Mouse (Mus musculus): ENCODE measurements around the gene Sp2.

GRCm38 (mm10) chr11:97025721-97026344, 43.1 kb upstream of the Sp2 start:
- no peak for TF ChIP-seq POLR2A (IDR thresholded peaks at IDR 0.05; ENCODE audit: low read depth, low read length)
- TF ChIP-seq CTCF (IDR thresholded peaks at IDR 0.05; ENCODE audit: extremely low read depth, insufficient read depth, insufficient read length, insufficient replicate concordance): peak; percentile 94; the same call in 1 of the 2 replicates
